Mouse (Mus musculus): ENCODE results near the gene Arhgef18.

Arhgef18 gene

GRCm38 (mm10) chr8:3451992-3452391 lies 59.2 kb downstream of the Arhgef18 start:
- in situ Hi-C loops (cut with MboI, MseI), result no loop called here

DNA sequence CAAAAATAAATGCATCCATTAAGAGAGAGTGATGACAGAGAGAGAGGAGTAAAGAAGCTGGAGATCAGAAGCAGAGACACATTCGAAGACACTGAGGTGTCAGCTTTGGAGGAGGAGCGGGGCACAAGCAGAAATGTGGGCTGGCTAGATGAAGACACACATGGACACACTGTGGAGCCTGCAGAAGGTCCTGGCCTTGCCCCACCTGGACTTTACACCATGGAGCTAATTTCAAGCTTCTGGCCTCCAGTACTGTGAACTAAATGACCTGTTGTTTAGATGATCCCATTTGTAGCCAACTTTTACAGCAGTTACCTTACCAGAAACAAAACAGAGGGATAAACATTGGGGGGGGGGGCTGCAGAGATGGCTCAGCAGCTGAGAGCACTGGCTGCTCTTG lies 70.4 kb downstream of the Arhgef18 start:
- in situ Hi-C loops (cut with MboI, MseI), result no loop called here

DNA sequence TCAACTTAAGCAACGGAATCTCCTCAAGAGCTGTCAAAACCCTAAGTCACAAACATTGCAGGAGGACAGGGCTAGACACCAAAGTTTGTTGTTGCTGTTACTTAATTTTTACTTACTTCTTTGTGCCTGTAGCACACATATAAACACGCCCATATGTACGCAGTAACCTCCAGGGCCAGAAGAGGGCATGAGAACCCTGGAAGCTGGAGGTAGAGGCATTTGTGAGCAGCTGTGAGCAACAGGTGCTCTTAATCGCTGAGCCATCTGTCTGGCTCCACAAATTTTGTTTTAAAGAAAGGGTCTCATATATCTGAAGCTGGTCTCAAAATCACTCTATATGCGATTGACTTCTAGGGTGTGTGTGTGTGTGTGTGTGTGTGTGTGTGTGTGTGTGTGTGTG lies 71.5 kb downstream of the Arhgef18 start:
- in situ Hi-C loops (cut with MboI, MseI), result no loop called here

DNA sequence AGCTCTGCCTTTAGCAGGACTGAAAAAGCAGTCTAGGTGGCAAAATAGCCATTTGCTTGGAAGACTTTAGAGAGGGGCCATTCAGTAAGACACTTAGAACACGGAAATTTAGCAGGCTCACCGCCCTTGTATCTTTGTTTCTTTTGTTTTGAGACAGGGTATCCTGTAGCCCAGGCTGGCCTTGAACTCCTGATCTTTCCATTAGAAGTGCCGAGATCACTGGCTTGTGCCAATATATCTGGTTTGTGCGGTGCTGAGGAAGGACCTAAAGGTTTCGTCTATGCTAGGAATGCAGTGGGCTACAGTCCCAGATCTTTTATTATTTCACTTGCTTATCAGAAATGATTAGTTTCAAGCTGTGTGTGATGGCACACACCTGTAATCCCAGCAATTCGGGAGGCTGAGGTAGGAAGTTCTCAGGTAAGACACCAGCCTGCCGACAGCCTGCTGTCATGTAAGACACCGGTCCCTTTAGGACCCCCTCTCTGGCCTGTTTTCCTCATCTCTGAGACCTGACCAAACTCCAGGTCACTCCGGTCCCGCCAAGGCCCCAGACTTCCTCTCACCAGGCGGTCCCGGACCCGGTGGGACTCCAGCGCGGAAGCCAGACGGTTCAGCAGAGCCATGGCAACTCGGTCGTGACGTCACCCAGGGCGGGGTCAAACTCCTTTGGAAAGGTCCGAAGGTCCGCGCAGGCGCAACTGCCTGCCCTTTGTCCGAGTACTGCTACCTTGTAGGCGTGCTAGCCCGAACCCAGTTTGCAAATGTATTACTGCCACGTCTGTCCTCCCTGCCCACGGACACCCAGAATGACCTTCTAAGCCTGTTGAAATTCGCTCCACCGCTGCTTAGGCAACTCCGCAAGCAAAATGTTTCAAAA lies 74.4 kb downstream of the Arhgef18 start, which contains the start of gene Pex11g:
TSS of gene Pex11g (minus strand) at position 675 of the 880 bp plus-strand sequence.
- in situ Hi-C loops (cut with MboI, MseI), result loop anchor here (5.0 kb wide), 2 partner anchors 205 to 210 kb away; partner anchors contain the start of genes Fcor (in 1 of the 2) and Trappc5 (in 1 of the 2)

GRCm38 (mm10) chr8:3467886-3468545 lies 75.2 kb downstream of the Arhgef18 start:
- in situ Hi-C loops (cut with MboI, MseI), result loop anchor here (5.0 kb wide), 2 partner anchors 204 to 209 kb away; partner anchors contain the start of genes Fcor (in 1 of the 2) and Trappc5 (in 1 of the 2)

GRCm38 (mm10) chr8:3468838-3469237 lies 76.0 kb downstream of the Arhgef18 start:
- in situ Hi-C loops (cut with MboI, MseI), result loop anchor here (5.0 kb wide), 2 partner anchors 203 to 208 kb away; partner anchors contain the start of genes Fcor (in 1 of the 2) and Trappc5 (in 1 of the 2)

DNA sequence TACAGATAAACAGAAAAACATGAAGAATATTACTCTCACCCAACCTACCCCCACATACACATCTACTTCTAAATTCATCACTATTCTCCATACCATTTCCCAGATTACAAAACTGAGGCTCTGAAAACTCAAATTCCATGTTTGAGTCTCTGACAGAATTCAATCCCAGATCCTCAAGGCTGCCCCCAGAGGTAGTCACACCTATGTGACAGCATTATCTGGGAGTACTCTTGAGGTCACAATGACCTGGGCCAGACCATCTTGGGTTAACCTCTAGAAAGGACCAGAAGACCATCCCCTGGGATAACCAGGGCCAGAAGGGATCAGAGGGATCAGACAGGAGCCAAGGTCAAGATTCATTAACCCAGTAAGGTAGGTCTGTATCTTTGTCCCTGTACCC lies 77.8 kb downstream of the Arhgef18 start, which contains the start of gene Tex45:
TSS of gene Tex45 (plus strand) at position 301 of the 400 bp plus-strand sequence.
- in situ Hi-C loops (cut with MboI, MseI), result no loop called here

DNA sequence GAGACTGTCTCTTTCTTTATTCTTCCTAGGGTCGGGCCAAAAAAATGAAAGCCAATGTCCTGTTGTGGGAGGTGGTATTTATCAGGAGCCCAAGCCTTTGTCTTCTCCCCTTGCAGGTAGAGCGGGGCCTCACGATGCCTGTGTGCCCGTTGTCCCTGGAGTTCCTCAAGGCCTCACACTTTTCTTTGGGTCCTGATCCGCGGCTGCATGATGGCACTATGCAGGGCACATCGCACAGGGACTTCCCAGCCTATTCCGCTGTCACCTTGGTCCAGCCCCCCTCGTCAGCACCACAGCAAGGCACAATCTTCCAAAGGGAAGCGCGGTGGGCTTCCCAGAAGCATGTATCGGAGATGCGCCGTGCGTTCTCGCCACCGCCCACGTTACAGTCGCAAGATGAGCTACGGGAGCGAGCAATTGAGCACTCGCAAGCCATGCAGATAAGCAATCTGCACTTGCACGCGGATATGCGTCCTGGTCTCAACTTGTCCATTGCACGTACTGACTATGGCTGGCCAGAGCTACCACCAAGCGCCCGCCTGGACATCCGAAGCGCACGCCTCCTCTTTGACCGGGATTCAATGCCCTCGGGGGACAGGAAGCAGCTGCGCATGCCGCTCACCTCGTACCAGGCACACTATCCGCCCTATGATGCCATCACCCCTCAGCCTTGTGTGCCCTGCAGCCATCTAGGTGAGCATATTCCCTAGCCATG lies 83.1 kb downstream of the Arhgef18 start:
- in situ Hi-C loops (cut with MboI, MseI), result no loop called here

- in situ Hi-C loops (cut with MboI, MseI), result no loop called here
These were observed 87.5 kb downstream of the Arhgef18 start for GRCm38 (mm10) chr8:3480221-3480785.

GRCm38 (mm10) chr8:3481605-3482004 lies 88.8 kb downstream of the Arhgef18 start:
- in situ Hi-C loops (cut with MboI, MseI), result no loop called here

DNA sequence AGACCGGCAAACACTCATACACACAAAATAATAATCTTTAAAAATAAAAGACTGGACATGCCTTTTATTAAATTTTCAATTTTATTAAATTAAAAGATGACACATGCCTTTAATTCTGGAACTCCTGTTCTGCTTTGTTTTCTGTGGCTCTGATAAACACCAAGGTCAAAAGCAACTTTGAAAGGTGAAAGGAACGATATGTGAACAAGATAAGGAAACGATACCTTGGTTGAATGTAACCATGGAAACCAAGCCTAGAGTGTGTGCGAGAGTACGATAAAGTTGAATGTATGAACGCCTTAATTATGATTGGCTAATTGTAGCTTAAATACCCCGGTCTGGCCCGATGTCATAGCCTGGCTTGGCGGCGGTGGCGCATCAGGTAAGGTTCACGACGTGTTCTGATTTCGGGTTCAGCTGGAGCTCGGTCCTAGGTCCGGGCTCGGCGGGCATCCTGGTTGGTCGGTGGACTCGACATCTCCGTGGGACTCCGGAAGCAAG lies 89.5 kb downstream of the Arhgef18 start:
- in situ Hi-C loops (cut with MboI, MseI), result no loop called here

GRCm38 (mm10) chr8:3483546-3483945 lies 90.7 kb downstream of the Arhgef18 start:
- in situ Hi-C loops (cut with MboI, MseI), result no loop called here

GRCm38 (mm10) chr8:3485192-3485591 lies 92.4 kb downstream of the Arhgef18 start:
- in situ Hi-C loops (cut with MboI, MseI), result no loop called here

DNA sequence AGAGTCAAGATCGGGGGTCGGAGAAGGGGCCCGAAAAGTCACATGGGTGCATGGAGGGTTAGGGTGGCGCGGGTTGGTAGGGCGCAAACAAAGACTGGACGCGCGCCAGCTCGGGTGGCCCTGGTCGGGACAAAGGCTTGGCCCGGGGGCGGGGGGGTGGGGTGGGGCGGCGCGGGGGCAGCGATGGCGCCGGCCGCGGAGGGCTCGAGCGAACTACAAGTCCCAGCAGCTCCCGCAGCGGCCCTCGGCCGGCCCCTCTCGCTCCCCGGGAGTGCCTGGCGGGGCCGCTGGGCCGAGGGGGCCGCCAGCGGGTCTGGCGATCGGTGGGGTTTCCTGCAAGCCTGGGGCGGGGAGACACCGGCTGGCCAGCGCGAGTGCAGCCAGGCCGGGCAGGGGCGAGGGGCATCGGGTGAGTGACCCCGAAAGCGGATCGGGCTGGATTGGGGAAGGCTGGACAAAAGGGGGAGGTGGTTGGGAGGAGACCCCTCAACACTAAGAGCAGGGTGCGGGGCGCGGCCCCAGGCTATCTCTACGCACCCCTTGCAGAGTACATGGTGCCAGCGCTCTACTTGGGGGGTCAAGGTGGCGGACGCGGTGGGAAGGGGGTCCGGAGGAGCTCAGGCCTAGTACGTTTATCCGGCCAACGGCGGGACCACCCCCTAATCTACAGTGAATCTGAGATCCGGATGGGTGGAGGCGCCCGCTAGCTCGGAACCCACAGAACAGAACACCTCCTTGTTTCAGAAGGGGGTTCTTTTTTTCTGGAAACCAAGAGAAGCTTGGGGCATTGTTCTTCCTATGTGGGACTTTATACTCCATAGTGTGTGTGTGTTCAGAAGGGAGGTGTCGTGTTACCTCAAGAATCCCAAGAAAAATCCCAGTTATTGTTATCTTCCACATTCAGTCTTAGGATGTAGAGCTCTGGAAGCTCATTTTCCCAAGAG lies 100.4 kb downstream of the Arhgef18 start, which contains the start of gene Zfp358:
TSS of gene Zfp358 (plus strand) at position 238 of the 944 bp plus-strand sequence.
- in situ Hi-C loops (cut with MboI, MseI), result no loop called here

DNA sequence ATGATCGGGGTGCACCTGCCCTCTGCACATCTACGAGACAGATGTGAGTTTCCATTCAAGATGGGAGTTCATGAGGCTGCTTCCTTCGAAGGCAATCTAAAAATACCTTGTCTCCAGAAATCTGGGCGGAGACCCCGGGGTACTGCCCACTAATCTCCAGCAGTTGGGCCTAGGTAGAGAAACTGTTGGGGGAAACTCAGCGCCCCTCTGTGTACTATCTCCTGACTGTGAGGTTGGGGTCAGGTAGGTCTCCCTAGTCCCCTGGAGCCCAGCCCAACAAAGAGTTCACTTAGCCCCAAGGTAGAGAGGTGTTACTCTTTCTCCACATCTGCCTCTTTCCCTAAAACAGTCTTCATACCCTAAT lies 101.0 kb downstream of the Arhgef18 start:
- in situ Hi-C loops (cut with MboI, MseI), result no loop called here

DNA sequence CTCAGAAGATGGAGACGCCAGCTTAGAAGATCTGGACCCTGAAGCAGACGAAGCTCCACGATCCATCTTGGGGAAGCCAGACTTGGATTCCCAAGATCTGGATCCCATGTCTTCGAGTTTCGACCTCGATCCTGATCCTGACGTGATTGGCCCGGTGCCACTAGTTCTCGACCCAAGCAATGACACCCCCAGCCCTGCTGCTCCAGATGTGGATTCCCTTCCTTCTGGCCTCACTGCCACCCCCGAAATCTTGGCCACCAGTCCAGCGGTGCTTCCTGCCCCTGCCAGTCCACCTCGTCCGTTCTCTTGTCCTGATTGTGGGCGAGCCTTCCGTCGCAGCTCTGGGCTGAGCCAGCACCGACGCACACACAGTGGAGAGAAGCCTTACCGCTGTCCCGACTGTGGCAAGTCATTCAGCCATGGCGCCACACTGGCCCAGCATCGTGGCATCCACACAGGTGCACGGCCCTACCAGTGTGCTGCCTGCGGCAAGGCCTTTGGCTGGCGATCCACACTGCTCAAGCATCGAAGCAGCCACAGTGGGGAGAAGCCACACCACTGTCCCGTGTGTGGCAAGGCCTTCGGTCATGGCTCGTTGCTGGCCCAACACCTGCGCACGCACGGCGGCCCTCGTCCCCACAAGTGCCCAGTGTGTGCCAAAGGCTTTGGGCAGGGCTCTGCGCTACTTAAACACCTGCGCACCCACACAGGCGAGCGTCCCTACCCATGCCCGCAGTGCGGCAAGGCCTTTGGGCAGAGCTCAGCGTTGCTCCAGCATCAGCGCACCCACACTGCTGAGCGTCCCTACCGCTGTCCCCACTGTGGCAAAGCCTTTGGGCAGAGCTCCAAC lies 103.0 kb downstream of the Arhgef18 start:
- in situ Hi-C loops (cut with MboI, MseI), result no loop called here

- in situ Hi-C loops (cut with MboI, MseI), result no loop called here
These were observed 103.6 kb downstream of the Arhgef18 start for GRCm38 (mm10) chr8:3496428-3496748.

- in situ Hi-C loops (cut with MboI, MseI), result no loop called here
These were observed 105.8 kb downstream of the Arhgef18 start for GRCm38 (mm10) chr8:3498583-3498982.

DNA sequence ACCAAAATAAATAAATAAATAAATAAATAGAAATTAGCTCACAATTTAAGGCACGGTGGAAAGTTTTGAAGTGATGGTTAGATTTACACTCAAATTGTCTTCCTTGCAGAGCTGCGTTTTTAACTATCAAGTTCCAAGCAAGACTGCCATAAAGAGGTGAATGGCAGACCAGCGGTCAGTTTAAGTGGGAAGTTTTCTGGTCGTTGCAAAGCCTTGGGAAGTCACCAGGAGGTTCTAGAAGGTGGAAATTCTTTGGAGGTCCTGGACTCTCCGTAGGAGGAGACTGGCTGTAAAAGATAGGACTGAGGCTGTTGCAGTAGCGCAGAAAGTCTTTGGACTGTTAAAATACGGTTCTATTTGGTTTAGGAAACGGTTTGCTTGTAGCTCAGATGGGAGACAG lies 106.9 kb downstream of the Arhgef18 start:
- in situ Hi-C loops (cut with MboI, MseI), result loop anchor here (5.0 to 10.0 kb wide), 3 partner anchors 125 to 1178 kb away; partner anchors contain the start of genes Pcp2 (in 1 of the 2), Pet100 (in 1 of the 2) and Xab2 (in 1 of the 2)

Measured in T-helper 17 cell (primary cell).